Mouse (Mus musculus) layer of hippocampus, adult 18-20 months (tissue): ENCODE measurements around the gene Prpf3. TPM values are rescaled to one million over a fixed set of nuclear protein-coding genes. Genes with fewer than 3 reads are reported as not detected.
"Not testable (repeated sequence)": the region's sequence is repeated elsewhere in the genome, so short reads cannot be mapped to it uniquely, and the experiment has no call there.

Source experiments
- DNase-seq, 2 experiments: peaks; one replicate each; pipeline ENCODE4 v3.0.0; 2022; ENCODE audit warnings: low spot score in 2 of 2
- long read RNA-seq: library from polyadenylated mRNA; stranded (forward); transcript quantifications from one replicate; pipeline ENCODE4 v2.0.0, GENCODE M21; 2021
- total RNA-seq, 2 experiments: library from RNA; stranded (reverse); gene quantifications; 2 replicates each; pipeline ENCODE4 v1.2.3; 2021

Prpf3 gene
- total RNA-seq = 10 to 100 TPM; 33.8 to 34.4 TPM
- long read RNA-seq, transcript Prpf3-201 (16 exons, 2,933 nt) = major isoform, 7 of 16 reads
- long read RNA-seq, partial matches to known transcripts = 1 of 16 reads
- long read RNA-seq, other reads (novel, unspliced or antisense) = 8 of 16 reads

GRCm38 (mm10) chr3:95855502-95856089 is at the start of gene Prpf3:
Gene Prpf3, minus strand, starts transcription at chr3:95855885.
- DNase-seq = peak; percentile 93 to 97

GRCm38 (mm10) chr3:95904568-95904967 is 48.9 kb upstream of the Prpf3 start, which contains the start of gene Car14:
Gene Car14, minus strand, starts transcription at chr3:95904691.
- DNase-seq = no peak

- no peak for DNase-seq
Observed at GRCm38 (mm10) chr3:95903753-95904502, 48.2 kb upstream of the Prpf3 start.

GRCm38 (mm10) chr3:95902643-95903042 is 47.0 kb upstream of the Prpf3 start:
- DNase-seq = no peak

- no peak for DNase-seq
Observed at GRCm38 (mm10) chr3:95902373-95902625, 46.6 kb upstream of the Prpf3 start.

- DNase-seq = no peak
Observed at GRCm38 (mm10) chr3:95901616-95902372, 46.1 kb upstream of the Prpf3 start.

- no peak for DNase-seq
Observed at GRCm38 (mm10) chr3:95899800-95900524, 44.3 kb upstream of the Prpf3 start.

- DNase-seq = not testable (repeated sequence)
Observed at GRCm38 (mm10) chr3:95895501-95895900, 39.8 kb upstream of the Prpf3 start.

GRCm38 (mm10) chr3:95894317-95895160 is 38.9 kb upstream of the Prpf3 start:
- peak in 1 of 2 experiments; percentile 37 for DNase-seq

GRCm38 (mm10) chr3:95893606-95894316 is 38.1 kb upstream of the Prpf3 start, which contains the start of gene Aph1a:
Gene Aph1a, plus strand, starts transcription at chr3:95893969.
- peak; percentile 97 to 98 for DNase-seq

GRCm38 (mm10) chr3:95893126-95893525 is 37.4 kb upstream of the Prpf3 start:
- no peak for DNase-seq

GRCm38 (mm10) chr3:95892066-95893052 is 36.7 kb upstream of the Prpf3 start:
- no peak for DNase-seq

GRCm38 (mm10) chr3:95891211-95892065 is 35.8 kb upstream of the Prpf3 start, which contains the start of gene BC028528:
Gene BC028528, minus strand, starts transcription at chr3:95892005.
- DNase-seq = no peak

- DNase-seq = no peak
Observed at GRCm38 (mm10) chr3:95889664-95890063, 34.0 kb upstream of the Prpf3 start.

- no peak for DNase-seq
Observed at GRCm38 (mm10) chr3:95887596-95887995, 31.9 kb upstream of the Prpf3 start.

GRCm38 (mm10) chr3:95884400-95884799 is 28.7 kb upstream of the Prpf3 start:
- DNase-seq = no peak

- peak in 1 of 2 experiments; percentile 84 for DNase-seq
Observed at GRCm38 (mm10) chr3:95882816-95883425, 27.2 kb upstream of the Prpf3 start.
